Mouse (Mus musculus) stomach, embryonic 16.5 days (tissue): ENCODE data around the gene Eno1. TPM values are rescaled to one million over a fixed set of nuclear protein-coding genes. Genes with fewer than 3 reads are reported as not detected.

Source experiments
- ATAC-seq: fragments of 200-750 bp; cut with Nextera tagmentation; 2 replicates; pipeline ENCODE4 v1.8.0; 2017; ENCODE audit warnings: moderate number of reproducible peaks, moderate TSS enrichment; ENCODE audit not compliant: insufficient read depth, low FRiP score
- H3K27ac ChIP-seq: fragments of 300-500 bp; sonication (generic); 2 replicates; pipeline ENCODE4 v1.5.1; 2014; ENCODE audit warnings: low read length
- H3K27me3 ChIP-seq: fragments of 300-500 bp; sonication (generic); 2 replicates; pipeline ENCODE4 v1.6.1; 2014; ENCODE audit warnings: low read length, control low read depth, mixed read lengths; ENCODE audit not compliant: control insufficient read depth, insufficient read depth
- H3K36me3 ChIP-seq: fragments of 300-500 bp; sonication (generic); 2 replicates; pipeline ENCODE4 v1.6.1; 2014; ENCODE audit warnings: low read length; ENCODE audit not compliant: control insufficient read depth, insufficient read depth
- H3K4me1 ChIP-seq: fragments of 300-500 bp; sonication (generic); 2 replicates; pipeline ENCODE4 v1.6.1; 2014; ENCODE audit warnings: low read length, control low read depth, mixed read lengths; ENCODE audit not compliant: control insufficient read depth, insufficient read depth
- H3K4me2 ChIP-seq: fragments of 300-500 bp; sonication (generic); 2 replicates; pipeline ENCODE4 v1.6.1; 2014; ENCODE audit warnings: low read depth, low read length, mixed read lengths
- H3K4me3 ChIP-seq: fragments of 300-500 bp; sonication (generic); replicated peaks from 2 replicates; pipeline ENCODE4 v1.5.1; 2014; ENCODE audit warnings: mild to moderate bottlenecking, low read length
- H3K9ac ChIP-seq: fragments of 300-500 bp; sonication (generic); 2 replicates; pipeline ENCODE4 v1.6.1; 2014; ENCODE audit warnings: low read length
- H3K9me3 ChIP-seq: fragments of 300-500 bp; sonication (generic); replicated peaks from 2 replicates; pipeline ENCODE4 v1.6.1; 2016; ENCODE audit warnings: low read length, control low read depth; ENCODE audit not compliant: control insufficient read depth
- WGBS: fragments of 180-500 bp; shearing (Covaris S2); extraction: QIAGEN DNeasy Blood & Tissue Kit; methylation state at CpG from one replicate; pipeline ENCODE4 v1.1.7; 2014; 5-methylcytosine and 5-hydroxymethylcytosine counted together
- polyA plus RNA-seq: library from polyadenylated mRNA; unstranded; fragments of >200 nt; fragmentation: Nextera tagmentation; extraction: Ambion mirVana; gene quantifications from 2 replicates; pipeline ENCODE4 v1.2.1, GENCODE M21; 2015

Eno1 gene
- polyA plus RNA-seq, 1 experiment from 2014 or later = 1,468 TPM

GRCm38 (mm10) chr4:150255181-150255580, 18.7 kb downstream of the Eno1 start:
- Histone ChIP-seq H3K36me3 (0 out of 2 replicates have a peak, but pooled peaks cover 3% of the 10 kb centered on the region), H3K4me1 (peaks cover 16% of the 10 kb centered on the region), H3K27me3 (no peaks in the 10 kb centered on the region), H3K9ac (no peak overlapping the region), H3K4me2 (no peak overlapping the region), H3K9me3 (no peaks in the 10 kb centered on the region), H3K4me3 (no peak overlapping the region), H3K27ac (no peak overlapping the region)
- 88% methylated on average over 7 of the region's 7 CpGs for WGBS
- ATAC-seq = no peak

GRCm38 (mm10) chr4:150257252-150258204, 21.0 kb downstream of the Eno1 start:
- H3K27me3 ChIP-seq = no peaks in the 10 kb centered on the region
- no peak overlapping the region for H3K4me3 ChIP-seq
- ATAC-seq = peak; percentile 75
- 0 out of 2 replicates have a peak, but pooled peaks cover 3% of the 10 kb centered on the region for H3K36me3 ChIP-seq
- peaks cover 16% of the 10 kb centered on the region for H3K4me1 ChIP-seq
- no peak overlapping the region for H3K4me2 ChIP-seq
- H3K9me3 ChIP-seq = no peaks in the 10 kb centered on the region
- H3K9ac ChIP-seq = peak overlapping the region; percentile 40; the same call in 1 of the 2 replicates
- H3K27ac ChIP-seq = peak overlapping the region; percentile 72
- WGBS = 39% methylated on average over 20 of the region's 20 CpGs

GRCm38 (mm10) chr4:150258388-150258787, 21.9 kb downstream of the Eno1 start:
- Histone ChIP-seq H3K9ac (peak overlapping the region; percentile 40; the same call in 1 of the 2 replicates), H3K4me2 (no peak overlapping the region), H3K27me3 (no peaks in the 10 kb centered on the region), H3K9me3 (no peaks in the 10 kb centered on the region), H3K27ac (peak overlapping the region; percentile 72), H3K4me1 (peaks cover 16% of the 10 kb centered on the region), H3K4me3 (no peak overlapping the region), H3K36me3 (no peaks in the 10 kb centered on the region)
- WGBS = 51% methylated on average over 14 of the region's 14 CpGs
- ATAC-seq = no peak

GRCm38 (mm10) chr4:150259577-150259976, 23.1 kb downstream of the Eno1 start:
- 95% methylated on average over 7 of the region's 7 CpGs for WGBS
- Histone ChIP-seq H3K4me3 (no peak overlapping the region), H3K27ac (no peak overlapping the region), H3K9me3 (no peaks in the 10 kb centered on the region), H3K4me2 (no peak overlapping the region), H3K36me3 (no peaks in the 10 kb centered on the region), H3K27me3 (no peaks in the 10 kb centered on the region), H3K9ac (no peak overlapping the region), H3K4me1 (peaks cover 16% of the 10 kb centered on the region)
- no peak for ATAC-seq

GRCm38 (mm10) chr4:150260111-150260510, 23.6 kb downstream of the Eno1 start:
- Histone ChIP-seq H3K27me3 (no peaks in the 10 kb centered on the region), H3K36me3 (no peaks in the 10 kb centered on the region), H3K9me3 (no peaks in the 10 kb centered on the region), H3K27ac (no peak overlapping the region), H3K4me2 (no peak overlapping the region), H3K9ac (no peak overlapping the region), H3K4me1 (peaks cover 16% of the 10 kb centered on the region), H3K4me3 (no peak overlapping the region)
- no peak for ATAC-seq
- 52% methylated on average over 7 of the region's 7 CpGs for WGBS

GRCm38 (mm10) chr4:150260745-150261144, 24.2 kb downstream of the Eno1 start:
- WGBS = 33% methylated on average over 6 of the region's 6 CpGs
- Histone ChIP-seq H3K36me3 (no peaks in the 10 kb centered on the region), H3K27me3 (no peaks in the 10 kb centered on the region), H3K4me3 (no peak overlapping the region), H3K9me3 (no peaks in the 10 kb centered on the region), H3K27ac (no peak overlapping the region), H3K9ac (no peak overlapping the region), H3K4me1 (peaks cover 16% of the 10 kb centered on the region), H3K4me2 (no peak overlapping the region)
- ATAC-seq = no peak

GRCm38 (mm10) chr4:150262301-150262700, 25.8 kb downstream of the Eno1 start:
- Histone ChIP-seq H3K9ac (no peak overlapping the region), H3K27ac (no peak overlapping the region), H3K4me2 (no peak overlapping the region), H3K9me3 (no peaks in the 10 kb centered on the region), H3K4me3 (no peak overlapping the region), H3K4me1 (peaks cover 17% of the 10 kb centered on the region), H3K27me3 (no peaks in the 10 kb centered on the region), H3K36me3 (no peaks in the 10 kb centered on the region)
- no peak for ATAC-seq
- WGBS = 74% methylated on average over 8 of the region's 8 CpGs

- Histone ChIP-seq H3K9ac (no peak overlapping the region), H3K27me3 (no peaks in the 10 kb centered on the region), H3K27ac (peak overlapping the region; percentile 18; the same call in 1 of the 2 replicates), H3K4me3 (no peak overlapping the region), H3K4me1 (peaks cover 11% of the 10 kb centered on the region), H3K36me3 (no peaks in the 10 kb centered on the region), H3K9me3 (no peaks in the 10 kb centered on the region), H3K4me2 (no peak overlapping the region)
- ATAC-seq = no peak
- WGBS = 56% methylated on average over 7 of the region's 7 CpGs
Observed at GRCm38 (mm10) chr4:150264903-150265302, 28.4 kb downstream of the Eno1 start.

- no peak overlapping the region for H3K27ac ChIP-seq
- ATAC-seq = no peak
- H3K27me3 ChIP-seq = no peaks in the 10 kb centered on the region
- no peak overlapping the region for H3K9ac ChIP-seq
- no peaks in the 10 kb centered on the region for H3K9me3 ChIP-seq
- H3K4me1 ChIP-seq = peaks cover 13% of the 10 kb centered on the region
- H3K4me3 ChIP-seq = no peak overlapping the region
- no peak overlapping the region for H3K4me2 ChIP-seq
- WGBS = 63% methylated on average over 5 of the region's 5 CpGs
- no peaks in the 10 kb centered on the region for H3K36me3 ChIP-seq
Observed at GRCm38 (mm10) chr4:150265471-150265870, 28.9 kb downstream of the Eno1 start.
